Mouse (Mus musculus) kidney, embryonic 16.5 days (tissue): ENCODE results near the gene Gm20481. TPM values are rescaled to one million over a fixed set of nuclear protein-coding genes. Genes with fewer than 3 reads are reported as not detected.
"Not testable (repeated sequence)": the region's sequence is repeated elsewhere in the genome, so short reads cannot be mapped to it uniquely, and the experiment has no call there.

Experiments
- ATAC-seq: fragments of 200-750 bp; cut with Nextera tagmentation; 2 replicates; pipeline ENCODE4 v1.8.0; 2017; ENCODE audit warnings: moderate TSS enrichment; ENCODE audit not compliant: low FRiP score, low TSS enrichment
- H3K27ac ChIP-seq: fragments of 300-500 bp; sonication (generic); 2 replicates; pipeline ENCODE4 v1.5.1; 2014; ENCODE audit warnings: low read length
- H3K27me3 ChIP-seq: fragments of 300-500 bp; sonication (generic); 2 replicates; pipeline ENCODE4 v1.6.1; 2014; ENCODE audit warnings: low read length, control low read depth, mixed read lengths; ENCODE audit not compliant: insufficient read depth
- H3K36me3 ChIP-seq: fragments of 300-500 bp; sonication (generic); 2 replicates; pipeline ENCODE4 v1.6.1; 2014; ENCODE audit warnings: low read length, control low read depth, mixed read lengths; ENCODE audit not compliant: insufficient read depth
- H3K4me1 ChIP-seq: fragments of 300-500 bp; sonication (generic); 2 replicates; pipeline ENCODE4 v1.6.1; 2014; ENCODE audit warnings: low read length, control low read depth, mixed read lengths; ENCODE audit not compliant: insufficient read depth
- H3K4me2 ChIP-seq: fragments of 300-500 bp; sonication (generic); replicated peaks from 2 replicates; pipeline ENCODE4 v1.6.1; 2014; ENCODE audit warnings: low read depth, low read length
- H3K4me3 ChIP-seq: fragments of 300-500 bp; sonication (generic); 2 replicates; pipeline ENCODE4 v1.5.1; 2014; ENCODE audit warnings: mild to moderate bottlenecking, low read length
- H3K9ac ChIP-seq: fragments of 300-500 bp; sonication (generic); replicated peaks from 2 replicates; pipeline ENCODE4 v1.6.1; 2014; ENCODE audit warnings: low read length
- H3K9me3 ChIP-seq: fragments of 300-500 bp; sonication (generic); 2 replicates; pipeline ENCODE4 v1.6.1; 2016; ENCODE audit warnings: low read length, control low read depth
- WGBS: fragments of 180-500 bp; shearing (Covaris S2); extraction: QIAGEN DNeasy Blood & Tissue Kit; methylation state at CpG from one replicate; pipeline ENCODE4 v1.1.7; 2014; 5-methylcytosine and 5-hydroxymethylcytosine counted together
- polyA plus RNA-seq: library from polyadenylated mRNA; unstranded; fragments of >200 nt; fragmentation: Nextera tagmentation; extraction: Ambion mirVana; gene quantifications from 2 replicates; pipeline ENCODE4 v1.2.1, GENCODE M21; 2015

Gene Gm20481
- polyA plus RNA-seq, 1 experiment from 2014 or later = not detected

GRCm38 (mm10) chr17:34982328-34982727 is 12.6 kb downstream of the Gm20481 start:
- ATAC-seq = no peak; the same call in 1 of the 2 replicates
- H3K4me1 ChIP-seq = peaks cover 27% of the 10 kb centered on the region
- H3K4me2 ChIP-seq = peak overlapping the region; percentile 82
- peaks cover 17% of the 10 kb centered on the region for H3K36me3 ChIP-seq
- H3K9ac ChIP-seq = peak overlapping the region; percentile 96
- no peaks in the 10 kb centered on the region for H3K9me3 ChIP-seq
- no peaks in the 10 kb centered on the region for H3K27me3 ChIP-seq
- WGBS = 0% methylated on average over 15 of the region's 15 CpGs
- H3K4me3 ChIP-seq = peak overlapping the region; percentile 92
- peak overlapping the region; percentile 99 for H3K27ac ChIP-seq

- 67% methylated on average over 2 of the region's 2 CpGs for WGBS
- no peak overlapping the region for H3K4me2 ChIP-seq
- H3K27me3 ChIP-seq = no peaks in the 10 kb centered on the region
- peaks cover 22% of the 10 kb centered on the region for H3K36me3 ChIP-seq
- H3K4me1 ChIP-seq = peaks cover 27% of the 10 kb centered on the region
- H3K27ac ChIP-seq = no peak overlapping the region
- no peak overlapping the region for H3K4me3 ChIP-seq
- no peak overlapping the region for H3K9ac ChIP-seq
- H3K9me3 ChIP-seq = no peaks in the 10 kb centered on the region
- no peak for ATAC-seq
These were observed 14.5 kb downstream of the Gm20481 start for GRCm38 (mm10) chr17:34984218-34984617.

GRCm38 (mm10) chr17:34994751-34995150 is 25.0 kb downstream of the Gm20481 start:
- peaks cover 39% of the 10 kb centered on the region for H3K36me3 ChIP-seq
- no peak overlapping the region for H3K9ac ChIP-seq

GRCm38 (mm10) chr17:34995192-34995591 is 25.5 kb downstream of the Gm20481 start:
- not testable (repeated sequence) for H3K9ac ChIP-seq, H3K27ac ChIP-seq, H3K27me3 ChIP-seq, ATAC-seq, H3K9me3 ChIP-seq, H3K4me2 ChIP-seq, H3K4me3 ChIP-seq
- peaks cover 17% of the 10 kb centered on the region for H3K4me1 ChIP-seq
- H3K36me3 ChIP-seq = peaks cover 37% of the 10 kb centered on the region
- WGBS = 83% methylated on average over 4 of the region's 4 CpGs

More at GRCm38 (mm10) chr17:34994751-34995150, 25.0 kb downstream of the Gm20481 start:
- no peak overlapping the region for H3K4me2 ChIP-seq
- H3K9me3 ChIP-seq = peaks cover 3% of the 10 kb centered on the region; the same call in 1 of the 2 replicates
- H3K27ac ChIP-seq = no peak overlapping the region
- ATAC-seq = no peak
- H3K27me3 ChIP-seq = no peaks in the 10 kb centered on the region
- no peak overlapping the region for H3K4me3 ChIP-seq
- peaks cover 12% of the 10 kb centered on the region for H3K4me1 ChIP-seq

GRCm38 (mm10) chr17:34995927-34996326 is 26.2 kb downstream of the Gm20481 start:
- Histone ChIP-seq H3K36me3 (peaks cover 30% of the 10 kb centered on the region), H3K4me1 (peaks cover 17% of the 10 kb centered on the region)
- H3K9ac ChIP-seq, ATAC-seq, H3K27ac ChIP-seq, H3K9me3 ChIP-seq, H3K4me2 ChIP-seq, H3K27me3 ChIP-seq, H3K4me3 ChIP-seq: not testable (repeated sequence)
- 89% methylated on average over 4 of the region's 4 CpGs for WGBS

GRCm38 (mm10) chr17:34996411-34997141 is 26.9 kb downstream of the Gm20481 start:
- 85% methylated on average over 12 of the region's 14 CpGs for WGBS
- Histone ChIP-seq H3K27me3 (no peaks in the 10 kb centered on the region), H3K9me3 (peaks cover 3% of the 10 kb centered on the region; the same call in 1 of the 2 replicates), H3K4me2 (peak overlapping the region; percentile 29; the same call in 1 of the 2 replicates), H3K4me3 (0 out of 2 replicates have a peak overlapping the region, but pooled peaks have one; percentile 10), H3K36me3 (peaks cover 24% of the 10 kb centered on the region), H3K9ac (0 out of 2 replicates have a peak overlapping the region, but pooled peaks have one; percentile 8), H3K27ac (no peak overlapping the region), H3K4me1 (peaks cover 17% of the 10 kb centered on the region)
- ATAC-seq = no peak

- Histone ChIP-seq H3K36me3 (peaks cover 24% of the 10 kb centered on the region), H3K9ac (no peak overlapping the region), H3K4me1 (peaks cover 19% of the 10 kb centered on the region), H3K27me3 (no peaks in the 10 kb centered on the region), H3K9me3 (peaks cover 3% of the 10 kb centered on the region; the same call in 1 of the 2 replicates), H3K4me3 (no peak overlapping the region), H3K27ac (no peak overlapping the region), H3K4me2 (peak overlapping the region; percentile 29; the same call in 1 of the 2 replicates)
- no peak for ATAC-seq
- 93% methylated on average over 5 of the region's 5 CpGs for WGBS
These were observed 27.4 kb downstream of the Gm20481 start for GRCm38 (mm10) chr17:34997142-34997483.

- no peak for ATAC-seq
- Histone ChIP-seq H3K27me3 (no peaks in the 10 kb centered on the region), H3K9me3 (peaks cover 3% of the 10 kb centered on the region; the same call in 1 of the 2 replicates), H3K36me3 (peaks cover 24% of the 10 kb centered on the region), H3K4me2 (peak overlapping the region; percentile 100), H3K4me1 (peaks cover 34% of the 10 kb centered on the region), H3K9ac (peak overlapping the region; percentile 80; the same call in 1 of the 2 replicates), H3K4me3 (peak overlapping the region; percentile 46), H3K27ac (no peak overlapping the region)
- 91% methylated on average over 15 of the region's 15 CpGs for whole genome bisulfite sequencing
These were observed 29.1 kb downstream of the Gm20481 start for GRCm38 (mm10) chr17:34998526-34999430.

- Histone ChIP-seq H3K4me3 (peak overlapping the region; percentile 93), H3K9ac (peak overlapping the region; percentile 98), H3K4me2 (peak overlapping the region; percentile 100), H3K27ac (peak overlapping the region; percentile 97), H3K4me1 (peaks cover 34% of the 10 kb centered on the region), H3K36me3 (peaks cover 35% of the 10 kb centered on the region)
- not testable (repeated sequence) for ATAC-seq, H3K27me3 ChIP-seq, H3K9me3 ChIP-seq
- WGBS = 18% methylated on average over 29 of the region's 32 CpGs
These were observed 30.4 kb downstream of the Gm20481 start for GRCm38 (mm10) chr17:34999871-35000716.
